Mouse (Mus musculus) kidney, embryonic 15.5 days (tissue): ENCODE data around the gene St3gal5. TPM values are rescaled to one million over a fixed set of nuclear protein-coding genes. Genes with fewer than 3 reads are reported as not detected.

Source experiments
- ATAC-seq: fragments of 200-750 bp; cut with Nextera tagmentation; replicated peaks from 2 replicates; pipeline ENCODE4 v1.8.0; 2017; ENCODE audit warnings: moderate TSS enrichment; ENCODE audit not compliant: low FRiP score
- H3K27ac ChIP-seq: fragments of 300-500 bp; sonication (generic); 2 replicates; pipeline ENCODE4 v1.5.1; 2015; ENCODE audit warnings: mild to moderate bottlenecking, inconsistent platforms
- H3K27me3 ChIP-seq: fragments of 300-500 bp; sonication (generic); 2 replicates; pipeline ENCODE4 v1.6.1; 2015; ENCODE audit warnings: inconsistent platforms
- H3K36me3 ChIP-seq: fragments of 300-500 bp; sonication (generic); 2 replicates; pipeline ENCODE4 v1.6.1; 2015; ENCODE audit warnings: inconsistent platforms
- H3K4me1 ChIP-seq: fragments of 300-500 bp; sonication (generic); 2 replicates; pipeline ENCODE4 v1.6.1; 2015; ENCODE audit warnings: inconsistent platforms
- H3K4me2 ChIP-seq: fragments of 300-500 bp; sonication (generic); 2 replicates; pipeline ENCODE4 v1.6.1; 2015; ENCODE audit warnings: moderate library complexity, mild to moderate bottlenecking, inconsistent platforms
- H3K4me3 ChIP-seq: fragments of 300-500 bp; sonication (generic); replicated peaks from 2 replicates; pipeline ENCODE4 v1.5.1; 2015; ENCODE audit warnings: mild to moderate bottlenecking, inconsistent platforms
- H3K9ac ChIP-seq: fragments of 300-500 bp; sonication (generic); 2 replicates; pipeline ENCODE4 v1.6.1; 2015; ENCODE audit warnings: mild to moderate bottlenecking, inconsistent platforms
- H3K9me3 ChIP-seq: fragments of 300-500 bp; sonication (generic); replicated peaks from 2 replicates; pipeline ENCODE4 v1.6.1; 2016; ENCODE audit warnings: inconsistent platforms
- WGBS: fragments of 180-500 bp; shearing (Covaris S2); methylation state at CpG from one replicate; pipeline ENCODE4 v1.1.7; 2015; ENCODE audit warnings: mixed read lengths; 5-methylcytosine and 5-hydroxymethylcytosine counted together
- polyA plus RNA-seq: library from polyadenylated mRNA; unstranded; fragments of >200 nt; fragmentation: Nextera tagmentation; extraction: Ambion mirVana; gene quantifications from 2 replicates; pipeline ENCODE4 v1.2.1, GENCODE M21; 2015

St3gal5 gene
- polyA plus RNA-seq, 1 experiment from 2014 or later = 36.3 TPM

DNA sequence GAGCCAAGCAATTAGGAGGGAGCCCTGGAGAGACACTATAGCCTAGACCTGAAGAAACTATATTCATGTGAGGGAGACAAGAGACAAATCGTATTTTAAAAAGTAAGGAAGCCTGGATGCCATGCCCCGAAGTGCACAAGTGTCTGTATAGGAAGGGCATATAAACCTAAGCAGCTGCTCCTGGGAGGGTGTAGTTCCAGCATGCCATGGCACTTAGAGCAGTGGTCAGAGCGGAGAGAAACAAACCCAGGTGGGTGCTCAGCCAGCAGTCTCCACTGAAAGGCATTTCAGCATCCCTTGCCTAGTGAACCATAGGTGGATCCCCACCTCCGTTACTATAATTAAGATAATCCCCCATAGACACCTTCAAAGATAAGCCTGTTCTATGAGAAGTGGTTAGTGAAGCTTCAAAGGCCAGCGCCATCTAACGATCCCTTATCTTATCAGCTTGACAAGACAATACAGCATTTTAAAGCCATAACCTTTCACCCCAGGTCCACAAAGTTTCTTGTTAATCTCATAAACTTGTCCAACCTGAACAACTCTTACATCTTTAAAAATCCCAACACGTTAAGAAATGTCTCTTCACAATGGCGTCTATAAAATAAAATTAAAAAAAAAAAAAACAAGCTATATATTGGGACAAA, 20.1 kb downstream of the St3gal5 start:
- H3K4me3 ChIP-seq = no peak overlapping the region
- H3K4me1 ChIP-seq = peaks cover 12% of the 10 kb centered on the region
- H3K36me3 ChIP-seq = no peaks in the 10 kb centered on the region
- no peak for ATAC-seq
- no peak overlapping the region for H3K4me2 ChIP-seq
- H3K27me3 ChIP-seq = no peaks in the 10 kb centered on the region
- no peak overlapping the region for H3K27ac ChIP-seq
- H3K9me3 ChIP-seq = no peaks in the 10 kb centered on the region
- WGBS = 71% methylated on average over 8 of the region's 8 CpGs
- H3K9ac ChIP-seq = no peak overlapping the region

- Histone ChIP-seq H3K27me3 (no peaks in the 10 kb centered on the region), H3K4me2 (no peak overlapping the region), H3K36me3 (no peaks in the 10 kb centered on the region), H3K4me3 (no peak overlapping the region), H3K4me1 (0 out of 2 replicates have a peak, but pooled peaks cover 6% of the 10 kb centered on the region), H3K9me3 (no peaks in the 10 kb centered on the region), H3K9ac (no peak overlapping the region), H3K27ac (no peak overlapping the region)
- ATAC-seq = no peak
- 76% methylated on average over 1 of the region's 1 CpGs for WGBS
Observed at GRCm38 (mm10) chr6:72119870-72120269, 22.5 kb downstream of the St3gal5 start.

DNA sequence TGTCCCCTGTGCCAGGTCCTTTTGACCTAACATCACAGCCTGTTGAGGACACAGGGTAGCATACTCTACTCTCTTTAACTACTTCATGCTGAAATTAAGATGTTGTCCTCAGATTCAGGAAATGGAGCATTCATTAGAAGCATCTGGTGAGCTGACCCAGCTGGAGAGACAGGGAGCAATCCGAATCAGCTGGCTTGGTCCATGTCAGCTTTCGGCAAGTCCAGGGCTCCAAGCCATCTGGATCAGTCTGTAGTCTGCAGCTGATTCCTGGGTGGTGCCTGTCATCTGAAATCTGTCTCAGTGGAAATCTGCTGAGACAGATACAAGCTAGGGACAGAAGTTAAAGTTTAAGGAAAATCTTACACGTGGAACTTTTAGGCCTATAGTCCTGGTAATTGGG, 23.9 kb downstream of the St3gal5 start:
- H3K9ac ChIP-seq = no peak overlapping the region
- H3K9me3 ChIP-seq = no peaks in the 10 kb centered on the region
- H3K4me1 ChIP-seq = peaks cover 13% of the 10 kb centered on the region; the same call in 1 of the 2 replicates
- no peaks in the 10 kb centered on the region for H3K36me3 ChIP-seq
- H3K27ac ChIP-seq = no peak overlapping the region
- no peak for ATAC-seq
- 44% methylated on average over 3 of the region's 3 CpGs for WGBS
- H3K4me3 ChIP-seq = no peak overlapping the region
- no peaks in the 10 kb centered on the region for H3K27me3 ChIP-seq
- no peak overlapping the region for H3K4me2 ChIP-seq

DNA sequence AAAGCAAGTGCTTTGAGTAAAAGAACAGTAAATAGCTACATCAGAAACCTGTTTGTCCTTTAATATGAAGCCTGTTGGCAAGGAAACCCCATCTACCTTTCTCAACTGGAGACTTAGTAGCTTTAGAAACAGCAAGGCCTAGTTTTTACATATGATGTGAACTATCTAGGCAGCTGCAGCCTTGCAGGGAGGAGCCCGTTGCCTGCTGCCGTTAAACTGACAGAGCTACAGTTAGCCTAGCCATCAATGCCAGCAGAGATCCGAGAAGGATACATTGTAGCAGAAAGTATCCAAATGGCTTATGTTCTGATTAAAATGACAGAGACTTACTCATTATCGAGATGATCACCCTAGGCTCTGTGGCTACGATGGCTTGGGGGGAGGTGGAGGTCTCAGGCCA, 25.1 kb downstream of the St3gal5 start:
- H3K4me2 ChIP-seq = no peak overlapping the region
- WGBS = 60% methylated on average over 5 of the region's 5 CpGs
- H3K27ac ChIP-seq = no peak overlapping the region
- H3K4me1 ChIP-seq = peaks cover 15% of the 10 kb centered on the region; the same call in 1 of the 2 replicates
- no peak overlapping the region for H3K9ac ChIP-seq
- H3K9me3 ChIP-seq = no peaks in the 10 kb centered on the region
- no peak for ATAC-seq
- no peaks in the 10 kb centered on the region for H3K27me3 ChIP-seq
- H3K4me3 ChIP-seq = no peak overlapping the region
- H3K36me3 ChIP-seq = no peaks in the 10 kb centered on the region

DNA sequence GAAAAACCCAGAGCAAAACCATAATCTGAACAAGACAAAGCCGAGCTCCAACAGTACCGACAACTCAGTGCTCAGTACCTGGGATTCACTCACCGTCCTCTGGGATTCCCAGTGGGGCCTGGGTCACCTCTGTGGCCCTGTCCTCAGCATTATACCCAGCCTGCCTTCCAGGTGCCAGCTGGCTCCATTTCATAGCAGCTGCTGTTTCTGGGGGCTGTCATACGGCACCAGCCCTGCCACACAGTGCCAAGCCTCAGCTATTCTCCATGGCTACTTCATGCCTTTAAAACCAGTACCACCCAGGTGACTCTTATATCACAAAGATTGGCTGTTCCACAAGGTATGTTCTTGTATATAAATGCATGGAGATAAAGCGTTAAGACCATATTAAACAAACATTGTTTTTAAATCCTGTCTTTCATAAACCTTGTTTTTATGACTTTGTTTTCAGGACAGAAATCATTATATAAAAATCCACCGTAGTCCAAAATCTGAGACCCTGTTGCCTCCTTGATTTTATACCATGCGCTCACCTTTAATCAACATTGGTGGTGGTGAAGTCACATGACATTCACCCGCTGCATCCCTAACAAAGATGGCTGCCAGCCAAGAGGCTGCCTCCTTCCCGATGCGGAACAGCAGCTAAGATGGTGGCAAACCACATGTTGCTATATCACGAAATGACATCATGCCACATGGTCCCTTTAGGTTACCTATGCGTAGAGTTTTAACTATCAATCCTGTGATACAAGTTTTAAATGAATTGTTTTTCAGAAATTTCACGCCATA, 27.1 kb downstream of the St3gal5 start:
- Histone ChIP-seq H3K27me3 (no peaks in the 10 kb centered on the region), H3K4me3 (no peak overlapping the region), H3K4me2 (no peak overlapping the region), H3K9me3 (no peaks in the 10 kb centered on the region), H3K4me1 (peaks cover 15% of the 10 kb centered on the region; the same call in 1 of the 2 replicates), H3K36me3 (peaks cover 16% of the 10 kb centered on the region), H3K27ac (no peak overlapping the region), H3K9ac (no peak overlapping the region)
- WGBS = 91% methylated on average over 13 of the region's 13 CpGs
- ATAC-seq = no peak

- Histone ChIP-seq H3K9ac (no peak overlapping the region), H3K4me1 (peaks cover 13% of the 10 kb centered on the region; the same call in 1 of the 2 replicates), H3K9me3 (no peaks in the 10 kb centered on the region), H3K36me3 (peaks cover 25% of the 10 kb centered on the region), H3K4me3 (no peak overlapping the region), H3K4me2 (no peak overlapping the region), H3K27ac (no peak overlapping the region), H3K27me3 (no peaks in the 10 kb centered on the region)
- ATAC-seq = peak; percentile 77
- WGBS = 60% methylated on average over 9 of the region's 9 CpGs
Observed at GRCm38 (mm10) chr6:72126128-72126917, 28.9 kb downstream of the St3gal5 start.

- peaks cover 57% of the 10 kb centered on the region for H3K36me3 ChIP-seq
- no peak overlapping the region for H3K27ac ChIP-seq
- no peak overlapping the region for H3K9ac ChIP-seq
- ATAC-seq = no peak
- H3K9me3 ChIP-seq = no peaks in the 10 kb centered on the region
- 61% methylated on average over 6 of the region's 6 CpGs for WGBS
- H3K27me3 ChIP-seq = no peaks in the 10 kb centered on the region
- H3K4me2 ChIP-seq = no peak overlapping the region
- no peak overlapping the region for H3K4me3 ChIP-seq
- H3K4me1 ChIP-seq = peaks cover 15% of the 10 kb centered on the region; the same call in 1 of the 2 replicates
Observed at GRCm38 (mm10) chr6:72130056-72130455, 32.7 kb downstream of the St3gal5 start.

- Histone ChIP-seq H3K4me1 (peaks cover 10% of the 10 kb centered on the region; the same call in 1 of the 2 replicates), H3K36me3 (peaks cover 57% of the 10 kb centered on the region), H3K27ac (no peak overlapping the region), H3K9me3 (no peaks in the 10 kb centered on the region), H3K4me3 (no peak overlapping the region), H3K9ac (no peak overlapping the region), H3K4me2 (no peak overlapping the region), H3K27me3 (no peaks in the 10 kb centered on the region)
- ATAC-seq = no peak
- 94% methylated on average over 8 of the region's 8 CpGs for WGBS
Observed at GRCm38 (mm10) chr6:72132671-72133214, 35.4 kb downstream of the St3gal5 start.

GRCm38 (mm10) chr6:72134850-72135515, 37.6 kb downstream of the St3gal5 start:
- no peaks in the 10 kb centered on the region for H3K27me3 ChIP-seq
- H3K4me3 ChIP-seq = no peak overlapping the region
- WGBS = 58% methylated on average over 9 of the region's 9 CpGs
- ATAC-seq = no peak
- H3K36me3 ChIP-seq = peaks cover 40% of the 10 kb centered on the region
- H3K4me2 ChIP-seq = no peak overlapping the region
- peaks cover 9% of the 10 kb centered on the region; the same call in 1 of the 2 replicates for H3K4me1 ChIP-seq
- no peak overlapping the region for H3K27ac ChIP-seq
- H3K9ac ChIP-seq = no peak overlapping the region
- H3K9me3 ChIP-seq = no peaks in the 10 kb centered on the region

DNA sequence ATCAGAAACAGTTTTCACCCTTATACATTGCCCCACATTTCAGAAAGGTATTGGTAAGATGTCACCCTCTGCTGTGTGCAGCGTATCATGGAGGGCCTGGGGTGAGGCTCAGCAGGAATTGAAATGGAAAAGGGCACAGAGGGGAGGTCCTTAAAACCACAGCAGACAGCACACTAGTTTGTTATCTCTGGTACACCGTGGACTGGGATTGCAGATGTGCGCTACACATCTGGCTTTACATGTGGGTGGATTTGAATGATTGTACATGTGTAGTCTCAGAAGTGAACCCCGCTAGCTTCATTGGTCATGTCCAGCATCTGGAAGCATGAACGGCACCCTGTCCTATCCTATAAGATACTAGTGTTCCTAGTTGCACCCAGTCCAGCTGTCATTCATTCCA, 38.6 kb downstream of the St3gal5 start:
- no peaks in the 10 kb centered on the region for H3K27me3 ChIP-seq
- H3K9me3 ChIP-seq = no peaks in the 10 kb centered on the region
- 90% methylated on average over 5 of the region's 5 CpGs for WGBS
- H3K4me2 ChIP-seq = no peak overlapping the region
- 0 out of 2 replicates have a peak, but pooled peaks cover 7% of the 10 kb centered on the region for H3K4me1 ChIP-seq
- no peak for ATAC-seq
- no peak overlapping the region for H3K9ac ChIP-seq
- no peak overlapping the region for H3K27ac ChIP-seq
- peaks cover 35% of the 10 kb centered on the region for H3K36me3 ChIP-seq
- no peak overlapping the region for H3K4me3 ChIP-seq

GRCm38 (mm10) chr6:72136543-72136942, 39.2 kb downstream of the St3gal5 start:
- peaks cover 29% of the 10 kb centered on the region for H3K36me3 ChIP-seq
- no peaks in the 10 kb centered on the region for H3K27me3 ChIP-seq
- no peaks in the 10 kb centered on the region for H3K9me3 ChIP-seq
- H3K9ac ChIP-seq = no peak overlapping the region
- 0 out of 2 replicates have a peak, but pooled peaks cover 7% of the 10 kb centered on the region for H3K4me1 ChIP-seq
- 74% methylated on average over 10 of the region's 10 CpGs for WGBS
- no peak overlapping the region for H3K4me3 ChIP-seq
- no peak overlapping the region for H3K4me2 ChIP-seq
- no peak overlapping the region for H3K27ac ChIP-seq
- no peak for ATAC-seq
